Mouse (Mus musculus): ENCODE results near the gene Rnase11. TPM values are rescaled to one million over a fixed set of nuclear protein-coding genes. Genes with fewer than 3 reads are reported as not detected.

The Rnase11 gene
- polyA plus RNA-seq, 1 experiment, result not detected

GRCm38 (mm10) chr14:51087762-51088161 lies 37.8 kb upstream of the Rnase11 start:
- no peaks in the 10 kb centered on the region for H3K4me1 ChIP-seq (ENCODE audit: control insufficient read depth, insufficient read depth, low read length)
- no peak for DNase-seq
- H3K27ac ChIP-seq (ENCODE audit: insufficient read depth, low read length), result no peak overlapping the region
- H3K4me3 ChIP-seq (replicated peaks; ENCODE audit: insufficient read depth, low read depth, low read length), result peak overlapping the region; percentile 81
- TF ChIP-seq CTCF (IDR thresholded peaks at IDR 0.05; ENCODE audit: borderline replicate concordance, insufficient read depth, low read depth, low read length) (no peak), POLR2A (IDR thresholded peaks at IDR 0.05; ENCODE audit: borderline replicate concordance, insufficient read depth, low read length) (no peak)
- 16% methylated on average over 9 of the region's 9 CpGs for WGBS
- no peaks in the 10 kb centered on the region for H3K27me3 ChIP-seq (ENCODE audit: control insufficient read depth, insufficient read depth, low read length)

DNA sequence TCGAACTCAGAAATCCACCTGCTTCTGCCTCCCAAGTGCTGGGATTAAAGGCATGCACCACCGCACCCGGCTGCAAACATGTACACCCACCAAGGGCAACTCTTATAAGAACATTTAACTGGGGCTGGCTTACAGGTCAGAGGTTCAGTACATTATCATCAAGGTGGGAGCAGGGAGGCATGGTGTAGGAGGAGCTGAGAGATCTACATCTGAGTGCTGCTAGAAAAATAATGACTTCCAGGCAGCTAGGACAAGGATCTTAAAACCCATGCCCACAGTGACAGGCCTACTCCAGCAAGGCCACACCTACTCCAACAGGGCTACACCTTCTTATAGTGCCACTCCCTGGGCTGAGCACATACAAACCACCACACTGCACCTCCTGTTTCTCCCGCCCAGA lies 35.9 kb upstream of the Rnase11 start:
- Histone ChIP-seq H3K27ac (ENCODE audit: insufficient read depth, low read length) (no peak overlapping the region), H3K4me3 (replicated peaks; ENCODE audit: insufficient read depth, low read depth, low read length) (no peak overlapping the region), H3K4me1 (ENCODE audit: control insufficient read depth, insufficient read depth, low read length) (no peaks in the 10 kb centered on the region), H3K27me3 (ENCODE audit: control insufficient read depth, insufficient read depth, low read length) (no peaks in the 10 kb centered on the region)
- no peak for DNase-seq
- 84% methylated on average over 4 of the region's 4 CpGs for WGBS
- TF ChIP-seq POLR2A (IDR thresholded peaks at IDR 0.05; ENCODE audit: borderline replicate concordance, insufficient read depth, low read length), result no peak
- no peak for TF ChIP-seq CTCF (IDR thresholded peaks at IDR 0.05; ENCODE audit: borderline replicate concordance, insufficient read depth, low read depth, low read length)

- H3K27ac ChIP-seq (ENCODE audit: insufficient read depth, low read length), result no peak overlapping the region
- H3K4me1 ChIP-seq (ENCODE audit: control insufficient read depth, insufficient read depth, low read length), result no peaks in the 10 kb centered on the region
- H3K4me3 ChIP-seq (replicated peaks; ENCODE audit: insufficient read depth, low read depth, low read length), result no peak overlapping the region
- TF ChIP-seq CTCF (IDR thresholded peaks at IDR 0.05; ENCODE audit: borderline replicate concordance, insufficient read depth, low read depth, low read length) (no peak), POLR2A (IDR thresholded peaks at IDR 0.05; ENCODE audit: borderline replicate concordance, insufficient read depth, low read length) (no peak)
- WGBS, result 89% methylated on average over 2 of the region's 2 CpGs
- no peak for DNase-seq
- no peaks in the 10 kb centered on the region for H3K27me3 ChIP-seq (ENCODE audit: control insufficient read depth, insufficient read depth, low read length)
Observed at GRCm38 (mm10) chr14:51085086-51085485, 35.1 kb upstream of the Rnase11 start.

- DNase-seq, result no peak
- Histone ChIP-seq H3K4me3 (replicated peaks; ENCODE audit: insufficient read depth, low read depth, low read length) (no peak overlapping the region), H3K27me3 (ENCODE audit: control insufficient read depth, insufficient read depth, low read length) (no peaks in the 10 kb centered on the region), H3K27ac (ENCODE audit: insufficient read depth, low read length) (no peak overlapping the region), H3K4me1 (ENCODE audit: control insufficient read depth, insufficient read depth, low read length) (no peaks in the 10 kb centered on the region)
- TF ChIP-seq POLR2A (IDR thresholded peaks at IDR 0.05; ENCODE audit: borderline replicate concordance, insufficient read depth, low read length) (no peak), CTCF (IDR thresholded peaks at IDR 0.05; ENCODE audit: borderline replicate concordance, insufficient read depth, low read depth, low read length) (no peak)
- 30% methylated on average over 7 of the region's 7 CpGs for WGBS
Observed at GRCm38 (mm10) chr14:51083805-51084204, 33.8 kb upstream of the Rnase11 start.

- peak; percentile 52 to 69 for DNase-seq
- Histone ChIP-seq H3K27ac (ENCODE audit: insufficient read depth, low read length) (no peak overlapping the region), H3K4me1 (ENCODE audit: control insufficient read depth, insufficient read depth, low read length) (no peaks in the 10 kb centered on the region), H3K27me3 (ENCODE audit: control insufficient read depth, insufficient read depth, low read length) (no peaks in the 10 kb centered on the region), H3K4me3 (replicated peaks; ENCODE audit: insufficient read depth, low read depth, low read length) (peak overlapping the region; percentile 68)
- TF ChIP-seq CTCF (IDR thresholded peaks at IDR 0.05; ENCODE audit: borderline replicate concordance, insufficient read depth, low read depth, low read length) (no peak), POLR2A (IDR thresholded peaks at IDR 0.05; ENCODE audit: borderline replicate concordance, insufficient read depth, low read length) (no peak)
- WGBS, result 4% methylated on average over 40 of the region's 40 CpGs
Observed at GRCm38 (mm10) chr14:51082599-51083581, 32.9 kb upstream of the Rnase11 start.

GRCm38 (mm10) chr14:51081035-51081434 lies 31.1 kb upstream of the Rnase11 start:
- H3K4me1 ChIP-seq (ENCODE audit: control insufficient read depth, insufficient read depth, low read length), result no peaks in the 10 kb centered on the region
- WGBS, result 91% methylated on average over 2 of the region's 2 CpGs
- H3K27ac ChIP-seq (ENCODE audit: insufficient read depth, low read length), result no peak overlapping the region
- no peak overlapping the region for H3K4me3 ChIP-seq (replicated peaks; ENCODE audit: insufficient read depth, low read depth, low read length)
- no peak for TF ChIP-seq CTCF (IDR thresholded peaks at IDR 0.05; ENCODE audit: borderline replicate concordance, insufficient read depth, low read depth, low read length)
- no peaks in the 10 kb centered on the region for H3K27me3 ChIP-seq (ENCODE audit: control insufficient read depth, insufficient read depth, low read length)
- DNase-seq, result no peak

DNA sequence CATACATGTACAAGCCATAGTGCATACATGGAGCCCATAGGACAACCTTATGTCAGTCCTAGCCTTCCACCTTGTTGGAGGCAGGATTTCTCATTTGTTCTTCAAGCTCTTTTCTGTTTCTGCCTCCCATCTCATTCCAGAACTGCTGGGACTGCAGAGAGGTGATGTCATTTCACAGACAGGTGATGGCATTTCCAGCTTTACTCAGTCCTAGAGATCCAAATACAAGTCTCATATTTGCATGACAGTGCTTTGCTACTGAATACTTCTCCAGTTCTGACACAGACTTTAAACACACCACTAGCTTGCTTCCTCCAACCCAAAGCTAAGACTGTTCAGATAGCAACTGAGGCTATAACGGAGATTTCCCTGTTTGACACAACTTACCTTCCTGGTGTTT lies 29.2 kb upstream of the Rnase11 start:
- no peak for DNase-seq
- no peak for TF ChIP-seq POLR2A (IDR thresholded peaks at IDR 0.05; ENCODE audit: borderline replicate concordance, insufficient read depth, low read length)
- no peak for TF ChIP-seq CTCF (IDR thresholded peaks at IDR 0.05; ENCODE audit: borderline replicate concordance, insufficient read depth, low read depth, low read length)
- H3K4me1 ChIP-seq (ENCODE audit: control insufficient read depth, insufficient read depth, low read length), result no peaks in the 10 kb centered on the region
- H3K27ac ChIP-seq (ENCODE audit: insufficient read depth, low read length), result no peak overlapping the region
- H3K4me3 ChIP-seq (replicated peaks; ENCODE audit: insufficient read depth, low read depth, low read length), result no peak overlapping the region
- H3K27me3 ChIP-seq (ENCODE audit: control insufficient read depth, insufficient read depth, low read length), result no peaks in the 10 kb centered on the region
- 96% methylated on average over 1 of the region's 1 CpGs for WGBS

- Histone ChIP-seq H3K4me3 (replicated peaks; ENCODE audit: insufficient read depth, low read depth, low read length) (no peak within 1 kb of the TSS), H3K27ac (ENCODE audit: insufficient read depth, low read length) (no peak within 1 kb of the TSS), H3K4me1 (ENCODE audit: control insufficient read depth, insufficient read depth, low read length) (no peaks in the 10 kb centered on the region), H3K27me3 (ENCODE audit: control insufficient read depth, insufficient read depth, low read length) (no peaks in the 10 kb centered on the region)
- DNase-seq, result no peak
- 84% methylated on average over 3 of the region's 3 CpGs for WGBS
- TF ChIP-seq CTCF (IDR thresholded peaks at IDR 0.05; ENCODE audit: borderline replicate concordance, insufficient read depth, low read depth, low read length) (no peak), POLR2A (IDR thresholded peaks at IDR 0.05; ENCODE audit: borderline replicate concordance, insufficient read depth, low read length) (no peak)
Observed at GRCm38 (mm10) chr14:51074335-51074734, 24.4 kb upstream of the Rnase11 start, which contains the start of gene Olfr750. Olfr750 (minus strand) TSS chr14:51074435.

Data from cerebellum, adult 2 months (tissue).